Mouse (Mus musculus): ENCODE measurements around the gene Slc29a2. TPM values are rescaled to one million over a fixed set of nuclear protein-coding genes. Genes with fewer than 3 reads are reported as not detected.
"Not testable (repeated sequence)": the region's sequence is repeated elsewhere in the genome, so short reads cannot be mapped to it uniquely, and the experiment has no call there.

The Slc29a2 gene
- polyA plus RNA-seq, 1 experiment from 2014 or later = 4.7 TPM

DNA sequence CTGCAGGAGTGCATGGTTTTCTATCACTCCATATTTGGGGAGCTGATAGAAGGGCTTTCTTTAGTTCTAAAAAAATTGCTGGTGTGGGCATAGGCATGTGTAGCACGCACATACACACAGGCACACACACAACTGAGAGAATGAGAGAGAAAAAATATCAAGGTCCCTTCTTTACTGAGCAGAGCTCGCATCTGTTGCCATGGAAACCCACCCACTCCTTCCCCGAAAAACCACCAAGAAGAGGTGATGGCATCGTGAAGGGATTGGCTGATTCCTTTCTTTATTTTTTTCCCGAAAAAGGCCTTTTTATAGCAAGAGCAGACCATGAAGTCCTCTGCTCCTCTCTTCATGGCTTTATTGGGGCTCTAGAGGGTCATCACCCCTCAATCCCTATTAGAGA is 29.6 kb upstream of the Slc29a2 start:
- H3K27me3 ChIP-seq (ENCODE audit: control insufficient read depth, insufficient read depth, low read length) = peaks cover 19% of the 10 kb centered on the region
- ATAC-seq (ENCODE audit: insufficient number of reproducible peaks, insufficient read depth, low FRiP score, low read depth) = no peak

DNA sequence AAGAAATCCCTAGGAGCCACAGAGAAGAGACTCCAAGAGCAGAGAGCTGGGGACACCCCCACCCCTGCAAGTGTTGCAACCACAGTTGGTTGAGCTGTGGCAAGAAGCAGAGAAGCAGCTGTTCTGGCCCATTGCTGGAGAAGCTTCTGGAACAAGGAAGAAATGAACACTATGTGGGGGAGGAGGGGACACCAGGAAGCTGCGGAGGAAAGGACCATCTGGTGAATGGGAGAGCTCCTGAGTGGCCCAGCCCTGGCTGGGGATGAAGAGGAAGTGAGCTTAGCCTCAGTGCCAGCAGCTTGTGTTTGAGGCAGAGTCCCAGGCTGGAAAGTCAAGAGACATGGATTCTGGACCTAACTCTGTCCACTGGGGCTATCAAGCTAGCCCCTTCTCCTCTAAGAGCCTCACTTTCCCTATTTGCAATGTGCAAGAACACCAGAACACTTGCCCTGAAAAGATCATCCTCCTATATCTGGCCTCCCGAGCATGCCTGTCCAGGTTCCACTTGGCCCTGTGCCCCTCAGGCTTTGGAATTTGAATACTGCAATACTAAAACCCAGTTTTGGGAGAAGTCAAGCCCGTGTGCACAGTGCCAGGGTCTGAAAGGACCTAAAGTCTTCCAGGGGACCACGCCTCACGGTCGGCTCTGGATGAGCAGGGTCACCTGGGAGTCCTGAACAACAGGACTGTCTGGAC is 24.1 kb upstream of the Slc29a2 start:
- no peaks in the 10 kb centered on the region for H3K9me3 ChIP-seq (ENCODE audit: control insufficient read depth, low read depth, low read length)
- H3K4me3 ChIP-seq (ENCODE audit: low read depth, low read length) = no peak overlapping the region
- no peaks in the 10 kb centered on the region for H3K36me3 ChIP-seq (ENCODE audit: control insufficient read depth, insufficient read depth, low read length)
- 0 out of 2 replicates have a peak, but pooled peaks cover 6% of the 10 kb centered on the region for H3K4me1 ChIP-seq (ENCODE audit: control insufficient read depth, insufficient read depth, low read length)
- H3K4me2 ChIP-seq (replicated peaks; ENCODE audit: low read depth, low read length) = 0 out of 2 replicates have a peak overlapping the region, but pooled peaks have one; percentile 10
- WGBS = 71% methylated on average over 6 of the region's 6 CpGs
- H3K27me3 ChIP-seq (ENCODE audit: control insufficient read depth, insufficient read depth, low read length) = no peaks in the 10 kb centered on the region
- no peak overlapping the region for H3K9ac ChIP-seq (replicated peaks; ENCODE audit: low read depth, low read length)
- ATAC-seq (ENCODE audit: insufficient number of reproducible peaks, insufficient read depth, low FRiP score, low read depth) = no peak
- no peak overlapping the region for H3K27ac ChIP-seq (ENCODE audit: low read length)

More for the DNA sequence above, 29.6 kb upstream of the Slc29a2 start:
- H3K27ac ChIP-seq (ENCODE audit: low read length) = no peak overlapping the region
- 50% methylated on average over 5 of the region's 5 CpGs for WGBS
- no peaks in the 10 kb centered on the region for H3K9me3 ChIP-seq (ENCODE audit: control insufficient read depth, low read depth, low read length)
- H3K4me1 ChIP-seq (ENCODE audit: control insufficient read depth, insufficient read depth, low read length) = no peaks in the 10 kb centered on the region
- no peaks in the 10 kb centered on the region for H3K36me3 ChIP-seq (ENCODE audit: control insufficient read depth, insufficient read depth, low read length)
- H3K4me2 ChIP-seq (replicated peaks; ENCODE audit: low read depth, low read length) = no peak overlapping the region
- H3K9ac ChIP-seq (replicated peaks; ENCODE audit: low read depth, low read length) = no peak overlapping the region
- H3K4me3 ChIP-seq (ENCODE audit: low read depth, low read length) = no peak overlapping the region

DNA sequence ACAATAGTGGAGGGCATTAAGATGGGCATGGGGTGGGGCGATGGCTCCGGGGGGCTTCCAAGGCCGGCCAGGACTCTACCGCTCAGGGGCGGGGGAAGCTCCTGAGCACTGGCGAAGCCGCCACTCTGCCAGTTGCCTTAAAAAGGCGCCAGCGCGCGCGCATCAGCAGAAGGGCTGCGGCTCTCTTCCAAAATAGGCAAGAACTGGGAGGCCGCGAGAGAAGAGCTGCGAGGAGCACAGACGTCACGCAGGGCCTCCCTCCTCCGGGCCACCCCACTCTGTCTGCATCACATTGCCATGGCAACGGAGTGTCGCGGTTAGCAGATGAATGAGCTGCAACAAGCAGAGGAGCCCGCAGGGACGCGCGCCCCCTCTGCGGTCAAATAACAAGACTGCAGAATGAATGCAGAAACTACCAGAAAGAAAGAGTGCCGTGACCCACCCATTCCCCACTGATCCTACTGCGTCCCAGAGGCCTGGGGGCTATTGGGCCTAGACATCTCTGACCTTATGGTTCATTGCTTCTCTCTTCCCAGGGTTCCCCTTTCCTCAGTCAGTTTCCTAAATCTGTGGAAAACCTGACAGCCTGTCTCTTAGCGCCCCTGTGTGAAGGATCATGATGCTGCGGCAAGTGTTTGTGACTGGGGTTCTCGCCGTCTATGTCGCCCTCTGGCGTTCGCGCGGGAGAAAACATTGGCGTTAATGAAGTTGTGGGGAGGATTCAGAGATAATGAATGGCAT is 21.8 kb upstream of the Slc29a2 start:
- peak; percentile 90 for ATAC-seq (ENCODE audit: insufficient number of reproducible peaks, insufficient read depth, low FRiP score, low read depth)
- peak overlapping the region; percentile 13; the same call in 1 of the 2 replicates for H3K4me3 ChIP-seq (ENCODE audit: low read depth, low read length)
- 0 out of 2 replicates have a peak, but pooled peaks cover 6% of the 10 kb centered on the region for H3K4me1 ChIP-seq (ENCODE audit: control insufficient read depth, insufficient read depth, low read length)
- under 1% methylated on average over 39 of the region's 39 CpGs for WGBS
- peak overlapping the region; percentile 71; the same call in 1 of the 2 replicates for H3K27ac ChIP-seq (ENCODE audit: low read length)
- H3K9me3 ChIP-seq (ENCODE audit: control insufficient read depth, low read depth, low read length) = 0 out of 2 replicates have a peak, but pooled peaks cover 2% of the 10 kb centered on the region
- H3K4me2 ChIP-seq (replicated peaks; ENCODE audit: low read depth, low read length) = peak overlapping the region; percentile 35
- H3K36me3 ChIP-seq (ENCODE audit: control insufficient read depth, insufficient read depth, low read length) = no peaks in the 10 kb centered on the region
- H3K27me3 ChIP-seq (ENCODE audit: control insufficient read depth, insufficient read depth, low read length) = no peaks in the 10 kb centered on the region
- no peak overlapping the region for H3K9ac ChIP-seq (replicated peaks; ENCODE audit: low read depth, low read length)

DNA sequence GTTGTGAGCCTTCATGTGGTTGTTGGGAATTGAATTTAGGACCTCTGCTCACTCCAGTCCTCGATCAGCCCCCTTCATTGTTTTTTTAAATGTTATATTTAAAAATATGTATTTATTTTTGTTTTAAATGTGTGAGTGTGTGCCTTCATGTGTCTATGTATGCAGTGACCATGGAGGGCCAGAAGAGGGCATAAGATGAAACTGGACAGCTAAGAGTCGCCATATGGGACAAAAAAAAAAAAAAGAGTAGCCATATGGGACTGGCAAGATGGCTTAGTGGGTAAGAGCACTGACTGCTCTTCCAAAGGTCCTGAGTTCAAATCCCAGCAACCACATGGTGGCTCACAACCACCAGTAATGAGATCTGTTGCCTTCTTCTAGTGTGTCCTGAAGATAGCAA is 20.0 kb upstream of the Slc29a2 start:
- 55% methylated on average over 2 of the region's 2 CpGs for WGBS
- H3K4me3 ChIP-seq (ENCODE audit: low read depth, low read length); H3K9ac ChIP-seq (replicated peaks; ENCODE audit: low read depth, low read length); H3K4me1 ChIP-seq (ENCODE audit: control insufficient read depth, insufficient read depth, low read length); H3K4me2 ChIP-seq (replicated peaks; ENCODE audit: low read depth, low read length); H3K9me3 ChIP-seq (ENCODE audit: control insufficient read depth, low read depth, low read length); H3K27ac ChIP-seq (ENCODE audit: low read length); H3K27me3 ChIP-seq (ENCODE audit: control insufficient read depth, insufficient read depth, low read length); H3K36me3 ChIP-seq (ENCODE audit: control insufficient read depth, insufficient read depth, low read length); ATAC-seq (ENCODE audit: insufficient number of reproducible peaks, insufficient read depth, low FRiP score, low read depth): not testable (repeated sequence)

DNA sequence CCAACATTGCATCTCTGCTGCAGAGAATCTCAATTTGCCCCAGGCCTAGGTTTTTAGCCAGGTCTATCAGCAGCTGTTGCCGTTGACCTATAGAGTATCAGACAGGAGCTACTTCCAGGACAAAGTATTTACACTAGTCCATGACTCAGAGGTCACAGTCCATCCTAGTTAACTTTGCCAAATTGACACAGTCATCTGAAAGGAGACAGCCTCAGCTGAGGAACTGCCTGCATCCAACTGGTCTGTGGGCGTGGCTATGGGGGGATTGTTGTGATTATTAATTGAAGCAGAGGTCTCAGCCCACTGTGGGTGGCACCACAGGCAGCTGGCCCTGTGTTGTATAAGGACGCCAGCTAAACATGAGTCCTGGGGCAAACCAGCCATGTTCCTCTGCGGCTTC is 18.7 kb upstream of the Slc29a2 start:
- H3K4me3 ChIP-seq (ENCODE audit: low read depth, low read length) = no peak overlapping the region
- no peaks in the 10 kb centered on the region for H3K27me3 ChIP-seq (ENCODE audit: control insufficient read depth, insufficient read depth, low read length)
- H3K27ac ChIP-seq (ENCODE audit: low read length) = no peak overlapping the region
- no peak overlapping the region for H3K4me2 ChIP-seq (replicated peaks; ENCODE audit: low read depth, low read length)
- no peak overlapping the region for H3K9ac ChIP-seq (replicated peaks; ENCODE audit: low read depth, low read length)
- WGBS = 59% methylated on average over 4 of the region's 4 CpGs
- 0 out of 2 replicates have a peak, but pooled peaks cover 2% of the 10 kb centered on the region for H3K9me3 ChIP-seq (ENCODE audit: control insufficient read depth, low read depth, low read length)
- no peaks in the 10 kb centered on the region for H3K36me3 ChIP-seq (ENCODE audit: control insufficient read depth, insufficient read depth, low read length)
- no peak for ATAC-seq (ENCODE audit: insufficient number of reproducible peaks, insufficient read depth, low FRiP score, low read depth)
- H3K4me1 ChIP-seq (ENCODE audit: control insufficient read depth, insufficient read depth, low read length) = 0 out of 2 replicates have a peak, but pooled peaks cover 6% of the 10 kb centered on the region

DNA sequence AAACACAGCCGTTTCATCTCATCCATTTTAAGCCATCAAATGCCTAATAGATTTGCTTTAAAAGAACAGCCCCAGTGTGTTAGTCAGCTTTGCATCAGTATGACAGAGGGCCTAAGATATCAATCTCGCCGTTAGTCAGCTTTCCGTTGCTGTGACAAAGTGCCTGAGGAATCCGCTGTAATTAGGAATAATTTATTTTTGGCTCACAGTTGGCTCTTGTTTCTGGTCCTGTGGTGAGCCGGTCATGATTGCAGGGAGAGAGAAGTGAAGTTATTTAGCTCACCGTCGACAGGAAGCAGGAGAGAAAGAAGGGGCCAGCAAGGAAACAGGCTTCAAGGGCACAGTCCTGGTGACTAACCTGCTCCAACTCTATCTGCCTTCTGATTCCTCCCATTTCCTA is 10.5 kb upstream of the Slc29a2 start:
- no peak overlapping the region for H3K9ac ChIP-seq (replicated peaks; ENCODE audit: low read depth, low read length)

DNA sequence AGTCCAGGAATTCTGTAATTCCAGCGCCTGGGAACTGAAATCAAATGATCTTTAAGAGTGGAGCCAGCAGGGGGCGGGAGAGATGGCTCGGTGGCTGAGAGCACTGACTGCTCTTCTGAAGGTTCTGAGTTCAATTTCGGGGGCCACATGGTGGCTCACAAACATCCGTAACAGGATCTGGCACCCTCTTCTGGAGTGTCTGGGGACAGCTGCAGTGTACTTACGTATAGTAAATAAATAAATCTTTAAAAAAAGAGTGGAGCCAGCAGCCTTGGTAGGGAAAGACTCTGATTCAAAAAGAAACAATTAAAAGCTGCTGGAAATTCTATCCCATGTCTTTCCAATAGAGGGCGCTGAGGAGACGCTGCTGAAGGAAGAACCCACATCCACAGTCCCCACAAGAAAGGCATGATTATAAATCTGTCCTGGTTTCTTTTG is 8.7 kb upstream of the Slc29a2 start:
- no peaks in the 10 kb centered on the region for H3K27me3 ChIP-seq (ENCODE audit: control insufficient read depth, insufficient read depth, low read length)
- WGBS = 22% methylated on average over 8 of the region's 8 CpGs

More for the DNA sequence above, 10.5 kb upstream of the Slc29a2 start:
- no peak for ATAC-seq (ENCODE audit: insufficient number of reproducible peaks, insufficient read depth, low FRiP score, low read depth)
- Histone ChIP-seq H3K4me1 (ENCODE audit: control insufficient read depth, insufficient read depth, low read length) (peaks cover 7% of the 10 kb centered on the region), H3K27ac (ENCODE audit: low read length) (no peak overlapping the region), H3K9me3 (ENCODE audit: control insufficient read depth, low read depth, low read length) (no peaks in the 10 kb centered on the region), H3K36me3 (ENCODE audit: control insufficient read depth, insufficient read depth, low read length) (no peaks in the 10 kb centered on the region), H3K4me2 (replicated peaks; ENCODE audit: low read depth, low read length) (no peak overlapping the region), H3K4me3 (ENCODE audit: low read depth, low read length) (no peak overlapping the region), H3K27me3 (ENCODE audit: control insufficient read depth, insufficient read depth, low read length) (no peaks in the 10 kb centered on the region)
- WGBS = 57% methylated on average over 8 of the region's 8 CpGs

DNA sequence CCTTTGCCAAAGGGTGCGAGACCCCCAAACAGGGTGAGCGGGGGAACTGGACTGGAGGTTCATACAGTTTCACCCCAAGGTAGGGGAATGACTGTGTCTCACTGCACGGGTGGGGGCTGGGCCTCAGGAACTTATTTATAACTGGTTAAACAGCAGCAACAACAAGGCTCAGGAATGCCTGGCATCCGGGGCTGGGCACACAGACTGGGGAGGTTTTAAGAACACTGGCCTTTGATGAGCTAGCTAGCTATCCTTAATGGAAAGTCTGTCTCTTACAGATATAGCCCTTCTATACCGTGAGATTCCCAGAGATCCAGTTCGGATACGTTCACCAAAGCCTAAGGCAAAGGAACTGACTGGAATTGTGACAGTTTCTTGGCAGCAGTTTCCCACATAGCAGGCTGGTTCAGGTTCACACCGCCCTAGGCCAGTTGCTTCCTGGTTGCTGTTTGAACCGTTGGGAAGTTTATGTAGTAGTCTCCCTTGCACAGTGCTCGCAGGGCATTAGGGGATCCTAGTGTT is 7.4 kb upstream of the Slc29a2 start:
- peaks cover 7% of the 10 kb centered on the region for H3K4me1 ChIP-seq (ENCODE audit: control insufficient read depth, insufficient read depth, low read length)
- no peaks in the 10 kb centered on the region for H3K9me3 ChIP-seq (ENCODE audit: control insufficient read depth, low read depth, low read length)
- H3K27ac ChIP-seq (ENCODE audit: low read length) = no peak overlapping the region
- 26% methylated on average over 10 of the region's 10 CpGs for WGBS
- H3K9ac ChIP-seq (replicated peaks; ENCODE audit: low read depth, low read length) = no peak overlapping the region
- H3K27me3 ChIP-seq (ENCODE audit: control insufficient read depth, insufficient read depth, low read length) = no peaks in the 10 kb centered on the region
- no peak overlapping the region for H3K4me3 ChIP-seq (ENCODE audit: low read depth, low read length)
- ATAC-seq (ENCODE audit: insufficient number of reproducible peaks, insufficient read depth, low FRiP score, low read depth) = no peak
- H3K4me2 ChIP-seq (replicated peaks; ENCODE audit: low read depth, low read length) = 0 out of 2 replicates have a peak overlapping the region, but pooled peaks have one; percentile 0
- no peaks in the 10 kb centered on the region for H3K36me3 ChIP-seq (ENCODE audit: control insufficient read depth, insufficient read depth, low read length)

More for the DNA sequence above, 8.7 kb upstream of the Slc29a2 start:
- no peaks in the 10 kb centered on the region for H3K9me3 ChIP-seq (ENCODE audit: control insufficient read depth, low read depth, low read length)
- H3K36me3 ChIP-seq (ENCODE audit: control insufficient read depth, insufficient read depth, low read length) = no peaks in the 10 kb centered on the region
- H3K4me2 ChIP-seq (replicated peaks; ENCODE audit: low read depth, low read length) = no peak overlapping the region
- peaks cover 7% of the 10 kb centered on the region for H3K4me1 ChIP-seq (ENCODE audit: control insufficient read depth, insufficient read depth, low read length)
- H3K4me3 ChIP-seq (ENCODE audit: low read depth, low read length) = no peak overlapping the region
- H3K9ac ChIP-seq (replicated peaks; ENCODE audit: low read depth, low read length) = no peak overlapping the region
- no peak overlapping the region for H3K27ac ChIP-seq (ENCODE audit: low read length)
- ATAC-seq (ENCODE audit: insufficient number of reproducible peaks, insufficient read depth, low FRiP score, low read depth) = no peak
